Mouse (Mus musculus) spleen, adult 2 months (tissue): ENCODE data around the gene Cyp2t4.

Source experiments
- CTCF ChIP-seq: fragments of 200-500 bp; IDR thresholded peaks from 2 replicates; pipeline ENCODE4 v1.5.1; 2011; ENCODE audit warnings: mild to moderate bottlenecking, inconsistent platforms; ENCODE audit not compliant: insufficient read depth, insufficient read length, insufficient replicate concordance; ENCODE audit errors: extremely low read depth
- POLR2A ChIP-seq: fragments of 200-500 bp; IDR thresholded peaks from 2 replicates; pipeline ENCODE4 v1.6.1; 2011; ENCODE audit warnings: low read depth, low read length, inconsistent platforms

GRCm38 (mm10) chr7:27179217-27179918 lies 25.9 kb downstream of the Cyp2t4 start:
- TF ChIP-seq CTCF: no peak
- TF ChIP-seq POLR2A: no peak
